9 mouse cellular contexts compared by ENCODE assay signal in genomic region chr12:112473777-112474176, GRCm38 (mm10). TPM values are rescaled to one million over a fixed set of nuclear protein-coding genes. Genes with fewer than 3 reads are reported as not detected.
A peak's percentile ranks its signal among the peaks of the same experiment; 100 is the strongest.
DNase-seq lines count a peak whose midpoint lies in the region; ATAC-seq and TF ChIP-seq lines count a peak whose summit lies in the region.
"Had no signal": no experiment of that assay in that cellular context is flagged by ENCODE, and none has a peak within 500 bp of the region (broad histone marks: within the 10 kb centered on the region; RNA-seq: fewer than 3 reads in every experiment).

No protein-coding gene starts in this region.

- no peaks in the 10 kb centered on the region for H3K36me3 ChIP-seq in hindbrain, embryonic 13.5 days
- H3K36me3 ChIP-seq: limb, embryonic 15.5 days had no signal

- ATAC-seq in frontal cortex, adult (ENCODE audit: low TSS enrichment): peak; percentile 69
- peak; percentile 49 for ATAC-seq in hindbrain, embryonic 13.5 days (ENCODE audit: low FRiP score)

- no peak overlapping the region; the same call in 1 of the 2 replicates for H3K9ac ChIP-seq in hindbrain, embryonic 13.5 days
- H3K9ac ChIP-seq: limb, embryonic 15.5 days had no signal

- peak; percentile 32 for DNase-seq in MEL-GATA-1-ER (ENCODE audit: extremely low read depth, low read depth)
- peak; percentile 55 to 80 for DNase-seq in cerebellum, adult 2 months
- DNase-seq in layer of hippocampus, postnatal 14 days (ENCODE audit: low spot score in 2 of 2): peak; percentile 79 to 83
- peak; percentile 92 for DNase-seq in lung, postnatal 36 days
- peak; percentile 81 to 87 for DNase-seq in right cerebral cortex, adult 2 months (ENCODE audit: low spot score in 2 of 2)
- DNase-seq in urinary bladder, postnatal 10 days (ENCODE audit: low spot score): peak; percentile 66

- 20% methylated on average over 9 of the region's 9 CpGs for WGBS in cerebellum, adult 2 months
- 18% methylated on average over 9 of the region's 9 CpGs for WGBS in hindbrain, embryonic 13.5 days

- H3K4me2 ChIP-seq in hindbrain, embryonic 13.5 days: no peak overlapping the region
- H3K4me2 ChIP-seq: limb, embryonic 15.5 days had no signal

- H3K4me3 ChIP-seq in cerebellum, adult 2 months (replicated peaks; ENCODE audit: insufficient read depth, low read depth, low read length): no peak overlapping the region
- no peak overlapping the region for H3K4me3 ChIP-seq in hindbrain, embryonic 13.5 days
- H3K4me3 ChIP-seq: limb, embryonic 15.5 days had no signal

- no peak overlapping the region for H3K27ac ChIP-seq in cerebellum, adult 2 months (ENCODE audit: insufficient read depth, low read length)
- no peak overlapping the region for H3K27ac ChIP-seq in hindbrain, embryonic 13.5 days
- H3K27ac ChIP-seq: limb, embryonic 15.5 days had no signal

- H3K9me3 ChIP-seq in hindbrain, embryonic 13.5 days: no peaks in the 10 kb centered on the region
- H3K9me3 ChIP-seq: limb, embryonic 15.5 days had no signal

- TF ChIP-seq POLR2A in cerebellum, adult 2 months (IDR thresholded peaks at IDR 0.05; ENCODE audit: borderline replicate concordance, insufficient read depth, low read length): no peak

- H3K27me3 ChIP-seq in cerebellum, adult 2 months (ENCODE audit: control insufficient read depth, insufficient read depth, low read length): no peaks in the 10 kb centered on the region
- H3K27me3 ChIP-seq in hindbrain, embryonic 13.5 days: peaks cover 62% of the 10 kb centered on the region

- TF ChIP-seq CTCF in cerebellum, adult 2 months (IDR thresholded peaks at IDR 0.05; ENCODE audit: borderline replicate concordance, insufficient read depth, low read depth, low read length): peak; percentile 99

- H3K4me1 ChIP-seq in cerebellum, adult 2 months (ENCODE audit: control insufficient read depth, insufficient read depth, low read length): no peaks in the 10 kb centered on the region
- H3K4me1 ChIP-seq in hindbrain, embryonic 13.5 days (replicated peaks): peaks cover 39% of the 10 kb centered on the region
- H3K4me1 ChIP-seq: limb, embryonic 15.5 days had no signal

RNA-seq across cellular contexts. Expression of gene A530016L24Rik, which starts 15.5 kb away (rescaled TPM):
- 0.08 TPM in 1 of 2 replicates, not detected in the other for polyA plus RNA-seq in cerebellum, adult 2 months (2012; rRNA removed)
- polyA plus RNA-seq in hindbrain, embryonic 13.5 days (2015; fragmentation: Nextera tagmentation; extraction: Ambion mirVana): 0.12 TPM in 1 of 2 replicates, not detected in the other
- total RNA-seq in layer of hippocampus, postnatal 14 days (2021): under 1 TPM; 0.45 to 0.67 TPM

RNA-seq across cellular contexts. Expression of gene Tmem179, which starts 42.8 kb away (rescaled TPM):
- polyA plus RNA-seq in cerebellum, adult 2 months (2012; rRNA removed): 51.7 and 71.0 TPM in 2 replicates
- polyA plus RNA-seq in hindbrain, embryonic 13.5 days (2015; fragmentation: Nextera tagmentation; extraction: Ambion mirVana): 40.8 and 44.4 TPM in 2 replicates
- total RNA-seq in layer of hippocampus, postnatal 14 days (2021): 100 to 1,000 TPM; 119 to 130 TPM

Comparison
In these comparisons a context has a peak if more than half of its experiments do, and no peak if none do; other contexts are left out.
1. DNase-seq: peak in every context shown above with its lines; median percentile 92 in lung, postnatal 36 days; 84 in right cerebral cortex, adult 2 months; 81 in layer of hippocampus, postnatal 14 days; 68 in cerebellum, adult 2 months; 66 in urinary bladder, postnatal 10 days; 32 in MEL-GATA-1-ER.